Mouse (Mus musculus): ENCODE measurements at regions not wholly inside any gene's neighbourhood (a gene's known extent, or its start where the extent isn't known, plus 50 kb on each side); places are given as distances from the start of the nearest gene placed in this dataset.

DNA sequence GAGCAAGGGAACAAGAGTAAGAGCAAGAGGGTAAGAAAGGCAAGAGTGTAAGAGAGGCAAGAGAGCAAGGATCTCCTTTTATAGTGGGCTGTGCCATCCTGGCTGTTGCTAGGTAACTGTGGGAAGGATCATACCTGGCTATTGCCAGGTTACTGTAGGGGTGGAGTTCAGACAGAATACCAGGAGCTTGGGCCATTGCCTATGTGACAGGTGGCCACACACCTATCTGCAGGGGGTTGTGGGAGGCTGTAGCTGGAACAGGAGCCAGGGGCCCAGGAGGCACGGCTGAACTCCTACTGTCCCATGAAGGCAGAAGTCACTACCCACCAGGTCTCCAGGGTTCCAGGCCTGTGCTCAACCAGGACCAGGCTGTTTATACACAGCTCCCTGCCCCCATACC is 1149.0 kb downstream of the 9330182O14Rik start:
- no peaks in the 10 kb centered on the region for H3K9me3 ChIP-seq (ENCODE audit: control insufficient read depth, insufficient read depth, low read depth, low read length)
- H3K4me1 ChIP-seq (ENCODE audit: control insufficient read depth in 2 of 2, insufficient read depth in 2 of 2, low read length in 2 of 2, poor library complexity in 1 of 2): peaks cover 2 to 4% of the 10 kb centered on the region in 2 experiments; a peak in 1 of 4 replicates
- H3K36me3 ChIP-seq (ENCODE audit: control insufficient read depth, insufficient read depth, low read length, poor library complexity, severe bottlenecking): no peaks in the 10 kb centered on the region

DNA sequence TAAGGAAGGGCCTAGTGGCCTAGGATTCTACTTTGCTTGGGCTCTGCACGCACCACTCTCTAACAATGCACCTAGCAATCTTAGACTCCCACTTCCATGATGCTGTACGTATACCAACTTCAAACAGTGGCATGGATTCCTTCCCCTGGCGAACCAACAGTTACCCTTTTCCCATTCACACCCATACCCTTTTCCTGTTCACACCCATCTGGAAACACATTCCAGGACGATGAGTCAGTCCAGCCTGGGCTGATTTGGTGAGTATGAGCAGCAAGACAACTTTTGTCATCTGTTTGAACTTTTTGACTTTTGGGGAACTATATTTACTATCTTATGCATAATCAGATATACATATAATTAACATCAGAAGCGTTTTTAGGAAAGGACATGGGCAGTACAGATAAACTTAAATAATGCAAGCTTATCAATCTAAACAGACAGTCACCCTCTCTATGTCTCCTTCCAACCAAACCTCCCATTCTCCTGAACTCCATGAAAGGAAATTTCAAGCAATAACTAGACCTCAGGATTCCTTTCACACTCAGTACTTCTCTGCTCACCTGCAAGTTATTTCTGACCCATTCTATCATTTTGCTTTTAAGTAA is 1152.7 kb downstream of the 9330182O14Rik start:
- DNase-seq (ENCODE audit: low read depth, low spot score): peak; percentile 2
- TF ChIP-seq CHD2 (IDR thresholded peaks at IDR 0.05; ENCODE audit: low read depth, low read length) (no peak), ZNF384 (IDR thresholded peaks at IDR 0.05; ENCODE audit: low read depth, low read length) (no peak)
- H3K9ac ChIP-seq (ENCODE audit: insufficient read depth, low read depth, low read length, poor library complexity, severe bottlenecking): no peak overlapping the region
- no peak overlapping the region for H3K27ac ChIP-seq (ENCODE audit: insufficient read depth, low read depth, low read length, poor library complexity, severe bottlenecking)
- H3K4me1 ChIP-seq (ENCODE audit: control insufficient read depth in 2 of 2, insufficient read depth in 2 of 2, low read length in 2 of 2, poor library complexity in 1 of 2): peaks cover 2 to 4% of the 10 kb centered on the region in 2 experiments; a peak in 1 of 4 replicates
- no peak overlapping the region for H3K4me3 ChIP-seq (ENCODE audit: insufficient read depth in 1 of 2, low read depth in 1 of 2, low read length in 2 of 2, poor library complexity in 1 of 2, severe bottlenecking in 1 of 2)
- in situ Hi-C loops (cut with MboI; ENCODE audit: low sequenced_read_pairs in 2 of 2, unreplicated experiment in 2 of 2): no loop called here
- no peaks in the 10 kb centered on the region for H3K36me3 ChIP-seq (ENCODE audit: control insufficient read depth, insufficient read depth, low read length, poor library complexity, severe bottlenecking)
- H3K9me3 ChIP-seq (ENCODE audit: control insufficient read depth, insufficient read depth, low read depth, low read length): no peaks in the 10 kb centered on the region

More for the DNA sequence above, 1149.0 kb downstream of the 9330182O14Rik start:
- no peak overlapping the region for H3K9ac ChIP-seq (ENCODE audit: insufficient read depth, low read depth, low read length, poor library complexity, severe bottlenecking)
- DNase-seq (ENCODE audit: low read depth, low spot score): no peak
- in situ Hi-C loops (cut with MboI; ENCODE audit: low sequenced_read_pairs in 2 of 2, unreplicated experiment in 2 of 2): no loop called here
- H3K4me3 ChIP-seq (ENCODE audit: insufficient read depth in 1 of 2, low read depth in 1 of 2, low read length in 2 of 2, poor library complexity in 1 of 2, severe bottlenecking in 1 of 2): no peak overlapping the region
- TF ChIP-seq ZC3H11A (IDR thresholded peaks at IDR 0.05; ENCODE audit: borderline replicate concordance, low read depth, low read length) (no peak), HCFC1 (IDR thresholded peaks at IDR 0.05; ENCODE audit: borderline replicate concordance, insufficient read depth, low read length) (no peak), MAFK (IDR thresholded peaks at IDR 0.05; ENCODE audit: insufficient read depth, low read depth, low read length) (no peak), ZNF384 (IDR thresholded peaks at IDR 0.05; ENCODE audit: low read depth, low read length) (no peak), CHD2 (IDR thresholded peaks at IDR 0.05; ENCODE audit: low read depth, low read length) (no peak)
- H3K27ac ChIP-seq (ENCODE audit: insufficient read depth, low read depth, low read length, poor library complexity, severe bottlenecking): no peak overlapping the region

DNA sequence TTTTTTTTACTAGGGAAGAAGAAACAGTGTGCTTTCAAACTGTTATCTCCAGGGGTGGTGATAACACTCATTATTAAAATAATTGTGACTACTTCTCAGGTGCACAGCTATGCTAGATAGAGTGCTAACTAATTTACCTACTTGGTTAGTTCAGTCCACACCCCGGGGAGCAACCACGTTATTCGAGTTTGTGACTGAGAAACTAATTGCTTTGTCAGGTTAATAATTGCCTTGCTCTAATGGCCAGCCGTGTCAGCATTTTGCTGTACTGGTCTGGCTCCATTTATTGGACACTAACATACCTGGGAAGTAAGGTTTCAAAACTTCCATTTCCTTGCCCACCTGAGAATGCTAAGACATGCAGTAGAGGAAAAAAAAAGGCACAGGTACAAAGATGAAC is 1163.3 kb downstream of the 9330182O14Rik start:
- H3K27ac ChIP-seq (ENCODE audit: insufficient read depth, low read depth, low read length, poor library complexity, severe bottlenecking): no peak overlapping the region
- no peaks in the 10 kb centered on the region for H3K36me3 ChIP-seq (ENCODE audit: control insufficient read depth, insufficient read depth, low read length, poor library complexity, severe bottlenecking)
- no peaks in the 10 kb centered on the region for H3K9me3 ChIP-seq (ENCODE audit: control insufficient read depth, insufficient read depth, low read depth, low read length)
- no peak for DNase-seq (ENCODE audit: low read depth, low spot score)
- H3K9ac ChIP-seq (ENCODE audit: insufficient read depth, low read depth, low read length, poor library complexity, severe bottlenecking): no peak overlapping the region
- in situ Hi-C loops (cut with MboI; ENCODE audit: low sequenced_read_pairs in 2 of 2, unreplicated experiment in 2 of 2): no loop called here
- H3K4me1 ChIP-seq (ENCODE audit: control insufficient read depth in 2 of 2, insufficient read depth in 2 of 2, low read length in 2 of 2, poor library complexity in 1 of 2): no peaks in the 10 kb centered on the region
- H3K4me3 ChIP-seq (ENCODE audit: insufficient read depth in 1 of 2, low read depth in 1 of 2, low read length in 2 of 2, poor library complexity in 1 of 2, severe bottlenecking in 1 of 2): no peak overlapping the region
- TF ChIP-seq MAFK (IDR thresholded peaks at IDR 0.05; ENCODE audit: insufficient read depth, low read depth, low read length) (no peak), CHD2 (IDR thresholded peaks at IDR 0.05; ENCODE audit: low read depth, low read length) (no peak), HCFC1 (IDR thresholded peaks at IDR 0.05; ENCODE audit: borderline replicate concordance, insufficient read depth, low read length) (no peak), ZC3H11A (IDR thresholded peaks at IDR 0.05; ENCODE audit: borderline replicate concordance, low read depth, low read length) (no peak), ZNF384 (IDR thresholded peaks at IDR 0.05; ENCODE audit: low read depth, low read length) (no peak)

DNA sequence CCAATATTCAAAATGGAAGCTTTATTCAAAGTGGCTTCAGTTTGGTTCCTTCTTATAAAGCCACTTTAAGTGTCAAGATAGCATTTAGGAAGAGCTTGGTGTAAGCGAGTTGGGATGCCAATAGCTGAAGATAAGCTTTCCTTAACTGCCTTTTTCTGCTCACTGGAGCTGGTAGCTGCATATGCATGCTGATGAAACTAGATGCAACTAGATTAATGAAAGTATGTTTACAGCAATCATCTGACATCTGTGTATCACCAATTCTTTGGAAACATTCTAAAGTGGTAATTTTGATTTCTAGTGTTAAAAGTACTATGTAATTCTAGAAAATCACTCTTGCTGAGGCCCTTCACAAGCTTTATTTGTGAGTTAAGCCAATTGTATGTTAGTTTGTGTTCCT is 1172.5 kb downstream of the 9330182O14Rik start:
- in situ Hi-C loops (cut with MboI; ENCODE audit: low sequenced_read_pairs in 2 of 2, unreplicated experiment in 2 of 2): no loop called here

More for the DNA sequence above, 1172.5 kb downstream of the 9330182O14Rik start:
- no peak overlapping the region for H3K9ac ChIP-seq (ENCODE audit: insufficient read depth, low read depth, low read length, poor library complexity, severe bottlenecking)
- no peak overlapping the region for H3K4me3 ChIP-seq (ENCODE audit: insufficient read depth in 1 of 2, low read depth in 1 of 2, low read length in 2 of 2, poor library complexity in 1 of 2, severe bottlenecking in 1 of 2)
- TF ChIP-seq MAFK (IDR thresholded peaks at IDR 0.05; ENCODE audit: insufficient read depth, low read depth, low read length) (no peak), CHD2 (IDR thresholded peaks at IDR 0.05; ENCODE audit: low read depth, low read length) (no peak), ZC3H11A (IDR thresholded peaks at IDR 0.05; ENCODE audit: borderline replicate concordance, low read depth, low read length) (no peak), HCFC1 (IDR thresholded peaks at IDR 0.05; ENCODE audit: borderline replicate concordance, insufficient read depth, low read length) (no peak), ZNF384 (IDR thresholded peaks at IDR 0.05; ENCODE audit: low read depth, low read length) (no peak)
- no peaks in the 10 kb centered on the region for H3K4me1 ChIP-seq (ENCODE audit: control insufficient read depth in 2 of 2, insufficient read depth in 2 of 2, low read length in 2 of 2, poor library complexity in 1 of 2)
- H3K9me3 ChIP-seq (ENCODE audit: control insufficient read depth, insufficient read depth, low read depth, low read length): no peaks in the 10 kb centered on the region
- H3K27ac ChIP-seq (ENCODE audit: insufficient read depth, low read depth, low read length, poor library complexity, severe bottlenecking): no peak overlapping the region
- H3K36me3 ChIP-seq (ENCODE audit: control insufficient read depth, insufficient read depth, low read length, poor library complexity, severe bottlenecking): no peaks in the 10 kb centered on the region
- DNase-seq (ENCODE audit: low read depth, low spot score): no peak

Data from ES-E14 (cell line).